Mouse (Mus musculus) C2C12 (cell line): ENCODE data around the gene Ttbk1.

ENCODE experiments used
- CEBPB ChIP-seq: IDR thresholded peaks from one replicate; pipeline ENCODE4 v1.6.1; 2011; ENCODE audit warnings: low read depth, mild to moderate bottlenecking, control low read depth, moderate library complexity
- CTCF ChIP-seq: IDR thresholded peaks from one replicate; pipeline ENCODE4 v1.5.1; 2011; ENCODE audit not compliant: control insufficient read depth, insufficient read depth, insufficient read length
- USF1 ChIP-seq: IDR thresholded peaks from one replicate; pipeline ENCODE4 v1.6.1; 2011; ENCODE audit warnings: low read depth, mild to moderate bottlenecking, control low read depth, moderate library complexity

DNA sequence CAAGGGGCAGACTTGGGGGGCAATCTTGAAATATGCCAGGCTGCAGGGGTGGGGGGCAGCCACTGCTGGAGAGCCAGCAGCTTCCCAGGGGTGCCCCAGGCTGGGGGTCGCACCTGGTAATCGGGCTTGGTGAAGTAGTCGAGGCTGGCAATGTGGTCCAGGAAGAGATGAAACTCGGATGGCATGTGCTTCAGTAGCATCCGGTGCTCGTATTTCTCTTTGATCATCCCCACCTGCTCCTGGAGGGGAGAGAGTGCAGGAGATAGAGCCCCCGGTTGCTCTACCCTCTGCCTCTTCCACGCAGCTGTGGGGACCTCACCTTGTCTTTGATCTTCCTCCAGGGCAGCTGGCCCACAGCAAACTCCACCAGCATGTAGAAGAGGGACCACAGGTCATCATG is 10.9 kb downstream of the Ttbk1 start:
- TF ChIP-seq CTCF = no peak
- no peak for TF ChIP-seq USF1
- TF ChIP-seq CEBPB = no peak
